ENCODE assay signal across 19 mouse cellular contexts in the genomic region with DNA sequence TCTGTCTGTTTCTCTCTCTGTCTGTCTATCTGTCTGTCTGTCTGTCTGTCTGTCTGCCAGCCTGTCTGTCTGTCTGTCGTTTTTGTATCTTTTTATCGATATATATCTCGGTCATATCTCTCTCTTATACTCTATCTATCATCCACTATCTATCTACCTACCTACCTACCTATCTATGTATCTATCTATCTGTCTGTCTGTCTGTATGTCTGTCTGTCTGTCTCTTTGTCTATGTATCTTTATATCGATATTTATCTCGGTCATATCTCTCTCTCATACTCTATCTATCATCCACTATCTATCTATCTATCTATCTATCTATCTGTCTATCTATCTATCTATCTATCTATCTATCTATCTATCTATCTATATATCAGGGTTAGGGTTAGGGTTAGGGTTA.
A peak's percentile ranks its signal among the peaks of the same experiment; 100 is the strongest.
DNase-seq lines count a peak whose midpoint lies in the region; ATAC-seq lines count a peak whose summit lies in the region.
"Had no signal": no experiment of that assay in that cellular context is flagged by ENCODE, and none has a peak within 500 bp of the region (broad histone marks: within the 10 kb centered on the region; RNA-seq: fewer than 3 reads in every experiment).

No protein-coding gene starts in this region.

- H3K27ac ChIP-seq in intestine, embryonic 15.5 days: no peak overlapping the region
- no peak overlapping the region for H3K27ac ChIP-seq in intestine, embryonic 16.5 days (ENCODE audit: low read length)
- H3K27ac ChIP-seq: forebrain, embryonic 13.5 days; hindbrain, embryonic 14.5 days; limb, embryonic 13.5 days; midbrain, embryonic 12.5 days; stomach, embryonic 15.5 days had no signal

- no peaks in the 10 kb centered on the region for H3K27me3 ChIP-seq in intestine, embryonic 15.5 days (replicated peaks)
- H3K27me3 ChIP-seq in intestine, embryonic 16.5 days (replicated peaks; ENCODE audit: control insufficient read depth, insufficient read depth, low read length): no peaks in the 10 kb centered on the region
- H3K27me3 ChIP-seq: forebrain, embryonic 13.5 days; limb, embryonic 13.5 days; midbrain, embryonic 12.5 days; stomach, embryonic 15.5 days had no signal

- DNase-seq in frontal cortex, adult 2 months (ENCODE audit: extremely low spot score in 1 of 2, low spot score in 1 of 2): no peak
- no peak for DNase-seq in gastrocnemius, postnatal 4 days (ENCODE audit: low spot score in 2 of 2)
- DNase-seq in cerebellum, adult 11 months: no peak
- DNase-seq: adrenal gland, adult 8-10 months; B cell, adult 2 months; cerebellum, adult 9-11 months; gastrocnemius, postnatal 14 days; kidney, adult 9 months; right cerebral cortex, postnatal 4 days had no signal

- no peak overlapping the region for H3K4me3 ChIP-seq in intestine, embryonic 15.5 days (replicated peaks)
- H3K4me3 ChIP-seq in intestine, embryonic 16.5 days (ENCODE audit: low read length): no peak overlapping the region
- H3K4me3 ChIP-seq: forebrain, embryonic 13.5 days; limb, embryonic 13.5 days; midbrain, embryonic 12.5 days; stomach, embryonic 15.5 days had no signal

- H3K36me3 ChIP-seq in intestine, embryonic 15.5 days: no peaks in the 10 kb centered on the region
- H3K36me3 ChIP-seq in intestine, embryonic 16.5 days (ENCODE audit: control insufficient read depth, insufficient read depth, low read length): no peaks in the 10 kb centered on the region
- H3K36me3 ChIP-seq: limb, embryonic 13.5 days; midbrain, embryonic 12.5 days; stomach, embryonic 15.5 days had no signal

- peaks cover 3% of the 10 kb centered on the region; the same call in 1 of the 2 replicates for H3K9me3 ChIP-seq in intestine, embryonic 15.5 days
- H3K9me3 ChIP-seq in intestine, embryonic 16.5 days (ENCODE audit: control insufficient read depth, low read length): peaks cover 3% of the 10 kb centered on the region; the same call in 1 of the 2 replicates
- H3K9me3 ChIP-seq: stomach, embryonic 15.5 days had no signal

- H3K4me2 ChIP-seq in intestine, embryonic 15.5 days (replicated peaks): no peak overlapping the region
- no peak overlapping the region for H3K4me2 ChIP-seq in intestine, embryonic 16.5 days (ENCODE audit: low read depth, low read length)
- H3K4me2 ChIP-seq: forebrain, embryonic 13.5 days; hindbrain, embryonic 14.5 days; limb, embryonic 13.5 days; midbrain, embryonic 12.5 days; stomach, embryonic 15.5 days had no signal

- no peaks in the 10 kb centered on the region for H3K4me1 ChIP-seq in intestine, embryonic 15.5 days (replicated peaks)
- H3K4me1 ChIP-seq in intestine, embryonic 16.5 days (ENCODE audit: control insufficient read depth, insufficient read depth, low read length): no peaks in the 10 kb centered on the region
- H3K4me1 ChIP-seq: forebrain, embryonic 13.5 days; limb, embryonic 13.5 days; midbrain, embryonic 12.5 days; stomach, embryonic 15.5 days had no signal

- WGBS in intestine, embryonic 15.5 days: 87% methylated on average over 2 of the region's 5 CpGs
- WGBS in intestine, embryonic 16.5 days: 84% methylated on average over 2 of the region's 5 CpGs

- ATAC-seq in frontal cortex, adult (ENCODE audit: low TSS enrichment): 0 out of 2 replicates have a peak, but pooled peaks have one; percentile 31
- peak; percentile 41; the same call in 1 of the 2 replicates for ATAC-seq in intestine, embryonic 15.5 days
- ATAC-seq in intestine, embryonic 16.5 days: no peak
- ATAC-seq in erythroid progenitor cell, adult 5-6 weeks (replicated peaks; ENCODE audit: low FRiP score, poor library complexity, severe bottlenecking): peak; percentile 64
- peak; percentile 29 for ATAC-seq in neutrophil, adult 5-6 weeks (ENCODE audit: extremely low read depth, insufficient number of reproducible peaks, low FRiP score, poor library complexity, severe bottlenecking)
- ATAC-seq: forebrain, embryonic 13.5 days had no signal

- no peak overlapping the region for H3K9ac ChIP-seq in intestine, embryonic 15.5 days
- no peak overlapping the region for H3K9ac ChIP-seq in intestine, embryonic 16.5 days (ENCODE audit: low read depth, low read length)
- H3K9ac ChIP-seq: forebrain, embryonic 13.5 days; hindbrain, embryonic 14.5 days; limb, embryonic 13.5 days; midbrain, embryonic 12.5 days; stomach, embryonic 15.5 days had no signal
